Mouse (Mus musculus) hindbrain, embryonic 13.5 days (tissue): Measurements from ENCODE around the gene Mrpl23. TPM values are rescaled to one million over a fixed set of nuclear protein-coding genes. Genes with fewer than 3 reads are reported as not detected.

Experiments used
- ATAC-seq: fragments of 200-750 bp; cut with Nextera tagmentation; 2 replicates; pipeline ENCODE4 v1.8.0; 2017; ENCODE audit warnings: moderate TSS enrichment; ENCODE audit not compliant: low FRiP score
- H3K27ac ChIP-seq: fragments of 300-500 bp; sonication (generic); 2 replicates; pipeline ENCODE4 v1.5.1; 2015; ENCODE audit warnings: inconsistent platforms, mild to moderate bottlenecking, moderate library complexity
- H3K27me3 ChIP-seq: fragments of 300-500 bp; sonication (generic); 2 replicates; pipeline ENCODE4 v1.6.1; 2015; ENCODE audit warnings: mild to moderate bottlenecking, inconsistent platforms
- H3K36me3 ChIP-seq: fragments of 300-500 bp; sonication (generic); 2 replicates; pipeline ENCODE4 v1.6.1; 2015; ENCODE audit warnings: mild to moderate bottlenecking, inconsistent platforms
- H3K4me1 ChIP-seq: fragments of 300-500 bp; sonication (generic); replicated peaks from 2 replicates; pipeline ENCODE4 v1.6.1; 2015; ENCODE audit warnings: inconsistent platforms
- H3K4me2 ChIP-seq: fragments of 300-500 bp; sonication (generic); 2 replicates; pipeline ENCODE4 v1.6.1; 2015; ENCODE audit warnings: inconsistent platforms, mild to moderate bottlenecking, moderate library complexity
- H3K4me3 ChIP-seq: fragments of 300-500 bp; sonication (generic); 2 replicates; pipeline ENCODE4 v1.5.1; 2015; ENCODE audit warnings: mild to moderate bottlenecking, inconsistent platforms
- H3K9ac ChIP-seq: fragments of 300-500 bp; sonication (generic); 2 replicates; pipeline ENCODE4 v1.6.1; 2015; ENCODE audit warnings: mild to moderate bottlenecking, inconsistent platforms
- H3K9me3 ChIP-seq: fragments of 300-500 bp; sonication (generic); 2 replicates; pipeline ENCODE4 v1.6.1; 2016; ENCODE audit warnings: inconsistent platforms
- WGBS: fragments of 180-500 bp; shearing (Covaris S2); methylation state at CpG from one replicate; pipeline ENCODE4 v1.1.7; 2015; 5-methylcytosine and 5-hydroxymethylcytosine counted together
- polyA plus RNA-seq: library from polyadenylated mRNA; unstranded; fragments of >200 nt; fragmentation: Nextera tagmentation; extraction: Ambion mirVana; gene quantifications from 2 replicates; pipeline ENCODE4 v1.2.1, GENCODE M21; 2015

The Mrpl23 gene
- polyA plus RNA-seq, 1 experiment from 2014 or later, result 19.5 TPM

DNA sequence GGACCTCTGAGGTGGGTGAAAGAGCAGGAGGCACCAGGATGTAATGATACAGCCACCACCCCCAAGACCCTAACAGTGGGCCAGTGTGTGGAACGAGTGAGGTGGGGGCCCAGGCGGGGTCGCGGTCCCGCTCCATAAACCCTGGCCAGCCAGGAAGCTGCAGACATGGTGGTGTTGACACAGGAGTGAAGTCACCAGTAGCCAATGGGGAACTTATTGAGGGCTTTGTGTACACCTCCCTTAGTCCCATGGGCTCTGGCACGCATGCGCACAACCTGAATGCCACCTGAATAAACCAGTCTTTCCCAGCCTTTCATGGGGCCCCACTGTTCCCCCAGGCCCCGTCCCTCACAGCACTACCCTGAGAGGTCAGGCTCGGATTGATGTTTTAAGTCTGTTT lies 38.1 kb downstream of the Mrpl23 start:
- no peak overlapping the region for H3K9ac ChIP-seq
- peaks cover 9% of the 10 kb centered on the region; the same call in 1 of the 2 replicates for H3K27me3 ChIP-seq
- H3K4me1 ChIP-seq, result peaks cover 40% of the 10 kb centered on the region
- WGBS, result 84% methylated on average over 9 of the region's 9 CpGs
- H3K9me3 ChIP-seq, result no peaks in the 10 kb centered on the region
- H3K36me3 ChIP-seq, result no peaks in the 10 kb centered on the region
- H3K4me3 ChIP-seq, result no peak overlapping the region
- no peak overlapping the region for H3K4me2 ChIP-seq
- no peak for ATAC-seq
- H3K27ac ChIP-seq, result no peak overlapping the region

DNA sequence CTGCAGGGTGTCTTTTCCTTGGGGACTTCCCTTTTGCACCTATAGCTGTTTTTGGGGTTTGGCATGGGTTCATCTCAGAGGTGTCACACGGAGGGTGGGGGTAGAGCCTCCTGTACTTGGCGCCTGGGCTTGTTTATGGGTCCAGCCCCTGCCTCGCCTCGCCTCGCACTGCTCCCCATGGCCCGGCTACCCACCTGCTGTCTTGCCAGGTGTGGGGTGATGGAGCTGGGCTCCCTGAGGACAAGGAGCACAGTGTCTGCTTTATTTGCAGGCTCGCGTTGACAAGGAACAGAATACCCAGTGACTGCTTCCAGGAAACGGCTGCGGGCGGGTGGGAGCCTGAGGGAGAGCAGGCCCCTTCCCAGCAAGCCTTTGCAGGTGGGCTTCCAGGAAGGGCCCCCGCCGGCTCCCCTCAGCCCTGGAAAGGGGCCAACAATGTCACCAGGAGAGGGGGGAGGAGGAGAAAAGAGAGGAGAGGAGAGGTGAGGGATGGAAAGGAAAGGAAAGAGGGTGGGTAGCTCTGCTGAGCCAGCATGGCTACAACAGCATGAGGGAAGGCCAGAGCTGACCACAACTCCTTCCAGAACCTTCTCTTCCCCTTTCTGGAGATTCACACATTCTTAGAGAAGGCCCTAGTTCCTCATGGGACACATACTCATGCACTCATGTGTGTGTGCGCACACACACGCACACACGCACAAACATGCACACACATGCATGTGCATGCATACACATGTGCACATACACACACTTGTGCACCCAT lies 39.2 kb downstream of the Mrpl23 start:
- Histone ChIP-seq H3K9me3 (no peaks in the 10 kb centered on the region), H3K27me3 (peaks cover 14% of the 10 kb centered on the region), H3K4me1 (peaks cover 40% of the 10 kb centered on the region), H3K4me3 (no peak overlapping the region), H3K4me2 (no peak overlapping the region), H3K9ac (no peak overlapping the region), H3K27ac (0 out of 2 replicates have a peak overlapping the region, but pooled peaks have one; percentile 44), H3K36me3 (no peaks in the 10 kb centered on the region)
- WGBS, result 70% methylated on average over 16 of the region's 16 CpGs
- ATAC-seq, result no peak

- 0 out of 2 replicates have a peak overlapping the region, but pooled peaks have one; percentile 44 for H3K27ac ChIP-seq
- no peaks in the 10 kb centered on the region for H3K9me3 ChIP-seq
- H3K4me3 ChIP-seq, result no peak overlapping the region
- no peak for ATAC-seq
- H3K4me1 ChIP-seq, result peaks cover 40% of the 10 kb centered on the region
- no peak overlapping the region for H3K9ac ChIP-seq
- 61% methylated on average over 7 of the region's 7 CpGs for WGBS
- H3K36me3 ChIP-seq, result no peaks in the 10 kb centered on the region
- no peak overlapping the region for H3K4me2 ChIP-seq
- peaks cover 16% of the 10 kb centered on the region for H3K27me3 ChIP-seq
Measured at GRCm38 (mm10) chr7:142572343-142572742, 39.9 kb downstream of the Mrpl23 start.

- H3K27ac ChIP-seq, result 0 out of 2 replicates have a peak overlapping the region, but pooled peaks have one; percentile 44
- peaks cover 40% of the 10 kb centered on the region for H3K4me1 ChIP-seq
- H3K9me3 ChIP-seq, result no peaks in the 10 kb centered on the region
- H3K27me3 ChIP-seq, result peaks cover 20% of the 10 kb centered on the region
- no peaks in the 10 kb centered on the region for H3K36me3 ChIP-seq
- H3K4me3 ChIP-seq, result no peak overlapping the region
- no peak overlapping the region for H3K4me2 ChIP-seq
- H3K9ac ChIP-seq, result no peak overlapping the region
- WGBS, result 67% methylated on average over 6 of the region's 6 CpGs
- no peak for ATAC-seq
Measured at GRCm38 (mm10) chr7:142572992-142573391, 40.5 kb downstream of the Mrpl23 start.

DNA sequence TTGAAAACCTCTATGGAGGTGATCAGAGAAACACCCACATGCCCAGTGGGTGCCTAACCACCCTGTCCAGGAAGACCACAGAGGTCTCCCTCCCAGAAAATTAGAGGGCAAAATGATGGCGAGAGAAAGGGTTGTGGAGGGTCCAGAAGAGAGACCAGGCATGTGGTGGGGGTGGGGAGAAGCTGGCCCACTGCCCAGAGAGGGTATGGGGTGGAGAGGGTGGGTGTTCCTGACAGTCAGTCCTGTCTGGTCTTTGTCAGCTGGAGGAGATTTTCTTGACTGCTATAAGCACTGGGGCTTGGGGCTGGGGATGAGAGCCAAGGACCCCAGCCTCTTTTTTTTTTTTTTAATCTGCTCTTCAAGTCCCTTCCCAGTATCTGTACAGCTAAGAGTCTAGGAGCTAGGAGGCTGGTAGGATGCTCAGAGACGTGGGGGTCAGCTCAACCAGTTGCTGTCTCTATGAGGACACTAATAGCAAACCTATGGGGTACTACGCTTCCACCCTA lies 41.7 kb downstream of the Mrpl23 start:
- Histone ChIP-seq H3K4me1 (peaks cover 36% of the 10 kb centered on the region), H3K27ac (no peak overlapping the region), H3K36me3 (no peaks in the 10 kb centered on the region), H3K27me3 (peaks cover 24% of the 10 kb centered on the region), H3K9ac (no peak overlapping the region), H3K9me3 (no peaks in the 10 kb centered on the region), H3K4me3 (no peak overlapping the region), H3K4me2 (no peak overlapping the region)
- ATAC-seq, result no peak
- 70% methylated on average over 3 of the region's 3 CpGs for whole genome bisulfite sequencing

DNA sequence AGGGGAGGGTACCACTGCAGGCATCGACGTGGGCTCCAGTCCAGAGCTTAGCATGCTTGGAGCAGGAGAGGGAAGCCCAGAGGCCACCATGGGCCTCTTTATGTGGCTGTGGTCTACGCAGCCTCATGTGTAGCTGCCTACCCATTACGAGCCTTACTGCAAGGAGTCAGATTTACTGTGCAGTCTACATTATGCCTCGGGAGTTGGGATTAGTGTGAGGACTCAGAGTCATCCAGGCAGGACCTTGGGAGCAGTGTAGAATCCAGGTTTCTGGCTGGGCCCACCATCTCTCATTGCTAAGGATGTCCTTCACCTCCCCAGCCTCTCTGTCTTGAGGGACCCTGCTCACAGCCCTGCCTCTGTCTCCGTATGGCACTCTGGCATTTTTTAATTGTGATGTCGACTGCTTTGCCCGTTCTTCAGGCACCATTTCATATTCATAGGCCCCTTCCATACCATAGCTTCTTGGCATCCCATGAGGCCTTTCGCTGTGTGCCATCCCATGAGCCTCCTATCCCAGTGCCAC lies 42.4 kb downstream of the Mrpl23 start:
- Histone ChIP-seq H3K27me3 (peaks cover 24% of the 10 kb centered on the region), H3K36me3 (no peaks in the 10 kb centered on the region), H3K9me3 (no peaks in the 10 kb centered on the region), H3K4me2 (no peak overlapping the region), H3K4me3 (no peak overlapping the region), H3K27ac (no peak overlapping the region), H3K9ac (no peak overlapping the region), H3K4me1 (peaks cover 32% of the 10 kb centered on the region)
- no peak for ATAC-seq
- WGBS, result 78% methylated on average over 9 of the region's 9 CpGs

DNA sequence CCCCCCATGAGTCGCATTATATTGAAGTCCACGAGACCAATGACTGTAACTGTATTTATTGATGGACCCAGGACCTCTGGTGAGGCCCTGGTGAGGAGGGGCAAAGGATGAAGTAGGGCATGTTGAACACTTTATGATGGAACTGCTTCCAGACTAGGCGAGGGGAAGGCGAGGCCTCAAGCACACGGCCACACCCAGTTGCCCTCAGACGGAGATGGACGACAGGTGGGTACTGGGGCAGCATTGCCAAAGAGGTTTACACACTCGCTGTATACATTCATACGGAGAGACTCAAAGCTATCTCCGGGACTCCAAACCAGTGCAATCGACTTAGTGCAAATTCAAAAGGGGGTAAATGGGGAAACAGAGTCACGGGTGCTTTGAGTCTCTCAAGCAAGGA lies 43.0 kb downstream of the Mrpl23 start:
- no peak overlapping the region for H3K27ac ChIP-seq
- H3K36me3 ChIP-seq, result no peaks in the 10 kb centered on the region
- 94% methylated on average over 12 of the region's 12 CpGs for WGBS
- peaks cover 24% of the 10 kb centered on the region for H3K27me3 ChIP-seq
- H3K9me3 ChIP-seq, result 0 out of 2 replicates have a peak, but pooled peaks cover 2% of the 10 kb centered on the region
- no peak overlapping the region for H3K9ac ChIP-seq
- ATAC-seq, result no peak
- H3K4me3 ChIP-seq, result no peak overlapping the region
- peaks cover 32% of the 10 kb centered on the region for H3K4me1 ChIP-seq
- no peak overlapping the region for H3K4me2 ChIP-seq

DNA sequence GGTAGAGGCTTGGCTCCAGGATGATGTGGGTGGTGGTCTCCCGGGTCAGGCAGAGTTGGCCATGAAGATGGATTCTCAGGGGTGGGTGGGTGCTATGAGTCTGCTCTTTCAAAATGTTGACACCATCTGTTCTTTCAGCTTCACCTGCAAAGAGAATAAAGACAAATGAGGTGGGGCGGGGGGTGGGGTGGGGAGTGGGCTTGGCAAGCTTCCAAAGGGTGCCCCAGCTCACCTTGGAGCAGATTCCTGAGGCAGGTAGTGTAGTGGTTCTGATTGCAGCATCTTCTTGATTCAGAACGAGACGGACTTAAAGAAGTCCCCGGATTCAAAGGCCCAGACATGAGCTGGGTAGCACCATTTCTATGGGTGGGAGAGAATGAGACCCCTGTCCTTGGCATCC lies 43.5 kb downstream of the Mrpl23 start:
- H3K9ac ChIP-seq, result no peak overlapping the region
- H3K9me3 ChIP-seq, result 0 out of 2 replicates have a peak, but pooled peaks cover 7% of the 10 kb centered on the region
- H3K27ac ChIP-seq, result no peak overlapping the region
- H3K4me1 ChIP-seq, result peaks cover 35% of the 10 kb centered on the region
- no peak overlapping the region for H3K4me2 ChIP-seq
- no peak for ATAC-seq
- peaks cover 24% of the 10 kb centered on the region for H3K27me3 ChIP-seq
- H3K4me3 ChIP-seq, result peak overlapping the region; percentile 8; the same call in 1 of the 2 replicates
- 94% methylated on average over 5 of the region's 5 CpGs for WGBS
- no peaks in the 10 kb centered on the region for H3K36me3 ChIP-seq

DNA sequence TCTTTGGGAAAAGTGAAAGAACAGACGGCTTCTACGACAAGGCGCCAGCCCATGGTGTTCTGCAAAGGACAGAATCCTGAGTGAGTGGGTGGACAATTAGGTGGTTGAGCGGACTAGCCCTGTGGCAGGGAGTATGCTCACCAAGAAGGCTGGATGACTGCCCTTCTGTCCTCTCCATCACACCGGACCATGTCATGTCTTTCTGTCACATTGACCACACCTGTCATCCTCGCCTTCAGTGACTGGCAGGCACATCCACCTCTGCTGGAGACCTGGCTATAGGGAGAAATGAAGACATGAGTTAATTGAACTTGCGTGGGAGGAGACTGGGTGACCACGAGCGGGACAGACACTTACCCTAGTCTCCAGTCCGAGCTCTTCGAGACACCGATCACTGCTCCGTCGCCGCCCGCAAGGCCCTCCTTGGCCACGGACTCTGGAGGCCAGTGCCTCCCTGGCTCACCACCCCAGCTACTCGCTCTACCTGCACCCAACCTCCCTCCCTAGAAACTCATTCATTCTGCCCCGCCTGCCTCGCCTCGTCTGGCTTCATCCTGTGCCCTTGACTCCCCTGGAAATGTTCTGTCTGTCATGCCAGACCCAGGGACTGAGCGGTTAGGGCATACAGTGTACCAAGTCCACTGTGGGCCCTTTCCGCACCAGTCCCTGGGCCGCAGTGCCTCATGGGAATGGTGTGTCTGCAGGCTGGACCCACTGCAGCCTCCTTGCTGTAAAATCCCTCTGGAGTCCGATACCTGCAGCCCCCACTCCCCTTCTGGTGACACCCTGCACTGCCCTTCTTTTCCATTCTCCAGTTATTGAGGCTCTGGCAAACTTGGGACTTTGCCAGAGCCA lies 44.2 kb downstream of the Mrpl23 start:
- H3K36me3 ChIP-seq, result no peaks in the 10 kb centered on the region
- H3K4me3 ChIP-seq, result peak overlapping the region; percentile 8
- WGBS, result 86% methylated on average over 25 of the region's 25 CpGs
- no peak for ATAC-seq
- 0 out of 2 replicates have a peak, but pooled peaks cover 10% of the 10 kb centered on the region for H3K9me3 ChIP-seq
- H3K4me1 ChIP-seq, result peaks cover 34% of the 10 kb centered on the region
- peak overlapping the region; percentile 40; the same call in 1 of the 2 replicates for H3K27ac ChIP-seq
- H3K27me3 ChIP-seq, result peaks cover 24% of the 10 kb centered on the region
- peak overlapping the region; percentile 19; the same call in 1 of the 2 replicates for H3K4me2 ChIP-seq
- H3K9ac ChIP-seq, result peak overlapping the region; percentile 29; the same call in 1 of the 2 replicates

- Histone ChIP-seq H3K9me3 (0 out of 2 replicates have a peak, but pooled peaks cover 13% of the 10 kb centered on the region), H3K27me3 (peaks cover 24% of the 10 kb centered on the region), H3K4me3 (peak overlapping the region; percentile 17), H3K27ac (no peak overlapping the region), H3K4me2 (peak overlapping the region; percentile 39), H3K36me3 (no peaks in the 10 kb centered on the region), H3K9ac (no peak overlapping the region; the same call in 1 of the 2 replicates), H3K4me1 (peaks cover 23% of the 10 kb centered on the region)
- ATAC-seq, result no peak
- WGBS, result 47% methylated on average over 26 of the region's 26 CpGs
Measured at GRCm38 (mm10) chr7:142577806-142578423, 45.4 kb downstream of the Mrpl23 start.

GRCm38 (mm10) chr7:142579069-142579468 lies 46.6 kb downstream of the Mrpl23 start:
- H3K4me3 ChIP-seq, result no peak overlapping the region
- no peaks in the 10 kb centered on the region for H3K36me3 ChIP-seq
- peaks cover 24% of the 10 kb centered on the region for H3K27me3 ChIP-seq
- no peak for ATAC-seq
- H3K27ac ChIP-seq, result no peak overlapping the region
- 0 out of 2 replicates have a peak, but pooled peaks cover 13% of the 10 kb centered on the region for H3K9me3 ChIP-seq
- peaks cover 16% of the 10 kb centered on the region for H3K4me1 ChIP-seq
- no peak overlapping the region for H3K4me2 ChIP-seq
- 61% methylated on average over 5 of the region's 5 CpGs for WGBS
- no peak overlapping the region for H3K9ac ChIP-seq
